Comparison of ENCODE assay signal across 14 mouse cellular contexts in genomic region chr6:111510768-111511459, GRCm38 (mm10).
"Had no signal": no experiment of that assay in that cellular context is flagged by ENCODE, and none has a peak within 500 bp of the region (broad histone marks: within the 10 kb centered on the region; RNA-seq: fewer than 3 reads in every experiment).

No protein-coding gene starts in this region.

- H3K4me3 ChIP-seq: kidney, embryonic 15.5 days; limb, embryonic 13.5 days; midbrain, embryonic 12.5 days; neural tube, embryonic 13.5 days had no signal

- H3K4me1 ChIP-seq: kidney, embryonic 15.5 days; limb, embryonic 13.5 days had no signal

- H3K27me3 ChIP-seq: kidney, embryonic 15.5 days; limb, embryonic 13.5 days; midbrain, embryonic 12.5 days; neural tube, embryonic 13.5 days had no signal

- H3K27ac ChIP-seq: kidney, embryonic 15.5 days; limb, embryonic 13.5 days; liver, embryonic 14.5 days; midbrain, embryonic 12.5 days; neural tube, embryonic 13.5 days had no signal

- H3K9me3 ChIP-seq: kidney, embryonic 15.5 days; limb, embryonic 13.5 days; midbrain, embryonic 12.5 days; neural tube, embryonic 13.5 days had no signal

- H3K36me3 ChIP-seq: kidney, embryonic 15.5 days; limb, embryonic 13.5 days; midbrain, embryonic 12.5 days; neural tube, embryonic 13.5 days had no signal

- ATAC-seq: lung, postnatal 0 days had no signal

- DNase-seq: kidney, adult 18-20 months; kidney, postnatal 14 days; left cerebral cortex, postnatal 4 days; lung, adult 18-20 months; lung, postnatal 36 days; right cerebral cortex, adult 18-20 months; right cerebral cortex, postnatal 25 days; thymus, postnatal 4 days had no signal

- H3K9ac ChIP-seq: kidney, embryonic 15.5 days; limb, embryonic 13.5 days; liver, embryonic 14.5 days; midbrain, embryonic 12.5 days; neural tube, embryonic 13.5 days had no signal

- H3K4me2 ChIP-seq: kidney, embryonic 15.5 days; limb, embryonic 13.5 days; midbrain, embryonic 12.5 days; neural tube, embryonic 13.5 days had no signal
